Mouse (Mus musculus) cerebellum, postnatal 4 days (tissue): Measurements from ENCODE around the gene Olfr463.

Source experiments
- DNase-seq, 2 experiments: peaks; one replicate each; pipeline ENCODE4 v3.0.0; 2022; ENCODE audit warnings: low spot score in 2 of 2, mixed read lengths in 1 of 2

The Olfr463 gene

GRCm38 (mm10) chr11:87847884-87848283, 49.3 kb downstream of the Olfr463 start:
- DNase-seq: no peak

- DNase-seq: no peak
Measured at GRCm38 (mm10) chr11:87846968-87847600, 50.1 kb downstream of the Olfr463 start.
